Mouse (Mus musculus): ENCODE measurements at regions not wholly inside any gene's neighbourhood (a gene's known extent, or its start where the extent isn't known, plus 50 kb on each side); places are given as distances from the start of the nearest gene placed in this dataset.

DNA sequence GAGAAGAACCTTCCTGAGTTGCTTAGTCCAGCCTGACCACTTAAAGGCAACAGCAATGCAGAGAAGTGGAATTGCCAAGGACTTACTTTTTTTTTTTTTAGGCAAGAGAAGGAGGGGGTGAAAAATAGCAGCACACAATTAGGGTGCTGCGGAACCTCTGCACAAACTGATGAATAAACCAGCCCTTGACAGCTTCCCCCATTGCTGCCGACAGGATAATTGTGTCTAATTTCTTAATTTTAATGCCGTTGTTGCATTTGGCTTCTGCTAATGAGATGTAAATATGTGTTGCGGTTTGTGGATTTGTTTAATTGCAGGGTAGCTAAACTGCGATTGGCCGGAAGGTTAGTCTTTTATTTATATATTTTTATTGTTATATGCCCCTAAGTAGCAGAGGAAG lies 157.5 kb upstream of the B3gat1 start:
- no peak for DNase-seq (ENCODE audit: low spot score in 2 of 2)

DNA sequence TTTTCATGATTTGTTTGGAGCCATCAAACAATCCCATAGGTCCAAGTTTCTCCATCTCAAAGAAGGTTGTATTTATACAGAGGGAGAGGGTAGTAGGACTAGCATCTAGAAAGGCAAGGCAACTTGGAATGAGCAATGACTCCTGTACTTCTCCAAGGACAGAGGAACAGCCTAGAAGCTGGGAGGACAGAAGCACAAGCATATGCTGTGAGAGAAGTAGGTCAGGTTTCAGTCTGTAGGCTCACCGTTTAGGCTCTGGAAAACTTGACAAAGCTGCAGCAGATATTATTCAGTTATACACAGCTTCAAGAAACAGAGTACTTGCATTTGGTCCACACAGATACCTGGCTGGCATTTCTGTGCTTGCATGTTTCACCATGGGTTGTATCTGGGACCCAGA lies 131.5 kb upstream of the B3gat1 start:
- no peak for DNase-seq (ENCODE audit: low spot score in 2 of 2)

DNA sequence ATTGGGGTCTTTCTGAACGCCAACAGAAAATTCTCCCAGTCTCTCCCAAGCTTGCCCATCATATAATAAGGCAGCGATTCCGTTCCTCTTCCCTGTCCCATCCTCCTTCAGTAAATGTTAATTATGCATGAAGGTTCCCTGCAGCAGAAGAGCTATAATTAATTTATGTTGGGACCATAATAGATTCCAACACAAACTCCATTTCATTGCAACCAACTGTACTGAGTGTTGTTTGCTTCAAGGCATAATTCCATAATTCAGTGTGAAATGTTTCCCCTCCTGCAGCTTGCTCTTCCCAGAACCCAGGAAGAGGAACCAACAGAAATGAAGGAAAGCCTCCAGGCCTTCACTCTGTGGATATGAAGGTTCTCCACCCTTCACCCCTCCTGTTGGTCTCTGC lies 129.0 kb upstream of the B3gat1 start:
- DNase-seq (ENCODE audit: low spot score in 2 of 2) = no peak

DNA sequence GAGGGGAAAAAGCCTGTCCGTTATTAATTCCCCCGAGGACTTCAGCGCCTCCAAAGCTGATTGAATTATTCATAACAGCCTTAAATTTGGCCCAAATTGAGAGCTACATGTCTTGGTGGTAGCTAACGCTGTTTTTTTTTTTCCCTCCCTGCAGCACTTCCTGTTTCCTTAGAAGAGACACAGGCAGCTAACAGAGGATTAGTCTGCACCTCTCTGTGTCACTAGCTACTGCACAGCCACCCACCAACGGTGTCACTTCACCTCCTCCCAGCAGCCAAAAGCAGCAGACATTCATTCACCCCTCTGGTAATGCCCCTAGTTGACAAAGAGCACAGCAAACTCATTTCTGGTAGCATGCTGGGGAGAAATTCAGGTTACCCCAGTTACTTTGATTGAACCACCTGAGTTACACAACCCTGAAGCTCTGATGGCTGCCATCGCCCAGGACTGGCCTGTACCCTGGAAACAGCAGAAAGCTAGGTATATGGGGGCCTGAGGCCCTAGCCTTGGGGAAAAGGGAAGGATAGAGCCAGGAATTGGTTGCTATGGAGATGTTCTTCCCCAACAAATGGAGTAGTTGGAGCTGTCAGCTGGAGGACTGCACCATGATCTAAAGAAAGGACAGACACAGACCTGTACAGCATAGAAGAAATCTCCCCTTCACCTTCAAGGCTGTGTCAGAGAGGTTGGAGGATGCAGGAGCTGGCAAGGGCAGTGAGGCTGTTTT lies 121.7 kb upstream of the B3gat1 start:
- peak in 1 of 2 experiments; percentile 31 for DNase-seq (ENCODE audit: low spot score in 2 of 2)

DNA sequence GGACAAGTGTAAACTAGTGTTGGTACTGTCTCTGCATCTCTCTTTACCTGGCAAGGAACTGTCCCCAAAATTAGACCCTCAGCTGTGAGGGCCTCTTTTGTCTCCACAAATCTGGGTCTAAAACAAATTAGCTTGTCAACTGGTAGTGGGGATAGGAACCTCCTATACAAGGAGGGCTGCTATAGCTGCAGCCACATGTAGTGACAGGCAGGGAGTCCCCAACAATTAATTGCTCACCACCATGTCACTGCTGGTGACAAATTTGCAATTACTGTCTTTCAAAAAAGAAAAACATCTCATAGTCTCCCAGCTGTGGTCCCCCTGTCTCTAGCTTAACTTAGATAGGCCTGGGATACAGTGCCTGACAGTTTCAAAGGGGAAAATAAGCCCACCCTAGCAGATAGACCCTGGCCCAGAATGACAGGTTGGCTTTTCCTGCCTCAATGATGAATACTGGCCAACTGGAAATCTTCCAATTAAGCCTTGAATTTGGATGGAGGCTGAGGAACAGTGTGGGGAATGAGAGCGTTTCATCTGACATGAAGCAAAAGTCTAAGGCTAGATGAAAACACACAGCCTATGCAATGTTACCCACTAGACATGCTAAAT lies 110.6 kb upstream of the B3gat1 start:
- DNase-seq (ENCODE audit: low spot score in 2 of 2) = no peak

DNA sequence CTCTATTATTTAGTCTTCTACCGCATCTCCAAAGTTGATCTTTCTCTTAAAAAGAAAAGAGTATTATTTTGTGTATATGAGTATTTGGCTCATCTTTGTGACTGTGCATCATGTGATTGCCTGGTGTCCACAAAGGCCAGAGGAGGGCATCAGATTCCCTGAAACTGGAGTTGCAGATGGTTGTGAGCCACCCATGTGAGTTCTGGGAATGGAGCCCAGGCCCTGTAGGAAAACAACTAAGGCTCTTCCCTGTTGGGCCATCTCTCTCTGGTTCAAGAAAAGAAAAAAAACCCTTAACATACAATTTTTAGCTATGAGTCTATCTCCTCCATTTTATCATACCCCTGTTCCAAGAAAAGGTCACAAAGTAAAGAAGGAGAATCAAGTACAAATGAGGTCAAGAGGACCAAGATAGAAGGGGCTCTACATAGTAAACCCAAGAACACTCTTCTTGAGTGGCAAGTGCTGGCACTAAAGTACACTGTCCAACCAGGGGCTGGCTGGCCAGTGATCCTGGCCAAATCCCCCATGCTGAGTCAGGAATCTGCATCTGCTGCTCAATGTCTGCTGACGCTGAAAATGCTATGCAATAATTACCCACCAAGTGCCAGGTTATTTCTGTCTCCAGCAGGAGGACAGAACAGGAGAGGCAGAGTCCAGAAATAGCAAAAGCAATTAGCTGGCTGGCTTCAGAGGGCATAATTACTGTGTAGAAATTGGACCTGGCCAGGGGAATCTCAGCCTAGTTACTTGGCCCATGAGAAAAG lies 108.2 kb upstream of the B3gat1 start:
- DNase-seq (ENCODE audit: low spot score in 2 of 2) = no peak

DNA sequence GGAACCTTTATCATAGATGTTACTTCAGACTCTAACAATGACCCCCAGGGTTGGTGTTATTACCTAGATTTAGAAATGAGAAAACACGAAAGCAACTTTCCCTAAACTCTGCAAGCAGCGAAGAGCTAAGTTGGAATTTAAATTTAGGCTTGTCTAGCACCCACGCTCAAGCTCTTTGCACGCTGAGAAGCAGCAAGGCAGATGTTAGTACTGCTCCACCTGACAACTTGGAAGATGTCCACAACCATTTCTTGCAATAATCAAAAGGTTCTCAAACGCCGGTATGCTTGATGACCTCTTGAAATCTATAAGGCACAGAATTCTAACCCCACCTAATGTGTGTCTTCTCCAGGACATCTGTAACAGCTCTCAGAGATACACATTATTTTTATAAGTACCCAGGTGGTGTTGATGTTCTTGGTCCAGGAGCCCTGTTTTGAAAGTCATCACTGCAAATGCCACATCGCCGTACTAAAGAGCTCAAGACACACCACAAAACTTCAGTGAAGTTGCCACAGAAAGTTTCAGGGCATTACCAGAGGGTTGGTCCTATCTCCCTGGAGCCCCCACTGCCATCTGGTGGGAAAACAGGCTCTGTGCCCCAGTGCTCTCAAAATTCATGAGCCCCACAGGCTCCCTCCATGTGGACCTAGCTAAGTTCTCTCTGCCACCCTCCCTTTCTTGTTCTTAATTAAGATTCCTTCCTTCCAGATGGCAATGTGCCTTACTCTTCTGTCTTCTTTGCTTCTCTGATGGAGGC lies 100.5 kb upstream of the B3gat1 start:
- peak; percentile 68 to 82 for DNase-seq (ENCODE audit: low spot score in 2 of 2)

DNA sequence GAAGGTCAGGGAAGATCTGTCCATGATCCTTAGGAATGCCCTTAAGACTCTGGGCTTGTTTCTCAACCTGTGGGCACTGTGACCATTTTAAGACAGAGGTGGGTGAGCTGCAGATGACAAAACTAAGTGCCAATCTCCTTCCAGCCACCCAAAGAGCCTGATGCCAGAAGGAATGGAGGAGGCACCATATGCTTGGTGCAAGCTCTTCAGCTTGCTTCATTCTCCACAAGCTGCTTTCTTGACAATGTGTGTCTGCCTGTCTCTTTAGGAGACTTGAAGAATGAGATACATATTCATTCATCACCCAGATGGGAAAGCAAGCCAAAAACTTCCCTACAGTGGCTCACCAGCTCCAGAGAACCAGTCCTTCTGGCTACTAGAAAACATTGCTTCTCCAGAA lies 98.3 kb upstream of the B3gat1 start:
- peak; percentile 80 to 91 for DNase-seq (ENCODE audit: low spot score in 2 of 2)

DNA sequence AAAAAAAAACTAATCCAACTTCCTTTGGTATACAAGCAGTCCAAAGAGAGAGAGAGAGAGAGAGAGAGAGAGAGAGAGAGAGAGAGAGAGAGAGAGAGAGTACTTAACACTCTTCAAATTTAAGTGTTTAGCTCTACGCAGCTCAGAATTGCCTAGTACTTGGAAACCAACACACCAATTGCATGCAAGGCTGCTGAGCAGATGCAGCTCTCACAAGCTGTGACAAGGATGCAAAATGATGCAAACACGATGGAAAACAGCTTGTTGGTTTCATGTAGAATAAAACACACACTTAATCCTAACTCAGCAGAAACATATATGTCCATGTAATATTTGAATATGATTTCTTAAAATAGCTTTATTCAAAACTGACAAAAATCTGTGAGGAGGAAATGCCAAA lies 94.9 kb upstream of the B3gat1 start:
- DNase-seq (ENCODE audit: low spot score in 2 of 2) = no peak

DNA sequence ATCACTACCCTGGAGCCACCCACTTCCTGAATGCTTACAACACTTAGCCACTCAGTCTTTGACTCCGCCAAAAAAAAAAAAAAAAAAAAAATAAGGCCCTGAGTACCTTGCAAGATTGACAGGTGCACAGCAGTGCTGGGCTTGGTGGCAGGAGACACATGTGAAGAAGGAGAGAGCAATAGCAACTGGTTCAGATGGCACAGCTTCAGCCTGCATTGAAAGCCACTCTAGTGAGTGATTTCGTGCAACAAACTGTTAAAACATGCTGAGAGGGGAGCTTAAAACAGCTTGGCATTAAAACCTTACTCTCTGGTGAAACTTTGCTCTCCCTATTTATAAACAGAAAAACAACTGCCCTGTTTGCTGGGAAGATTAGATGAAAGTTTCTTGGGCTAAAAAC lies 91.2 kb upstream of the B3gat1 start:
- no peak for DNase-seq (ENCODE audit: low spot score in 2 of 2)

DNA sequence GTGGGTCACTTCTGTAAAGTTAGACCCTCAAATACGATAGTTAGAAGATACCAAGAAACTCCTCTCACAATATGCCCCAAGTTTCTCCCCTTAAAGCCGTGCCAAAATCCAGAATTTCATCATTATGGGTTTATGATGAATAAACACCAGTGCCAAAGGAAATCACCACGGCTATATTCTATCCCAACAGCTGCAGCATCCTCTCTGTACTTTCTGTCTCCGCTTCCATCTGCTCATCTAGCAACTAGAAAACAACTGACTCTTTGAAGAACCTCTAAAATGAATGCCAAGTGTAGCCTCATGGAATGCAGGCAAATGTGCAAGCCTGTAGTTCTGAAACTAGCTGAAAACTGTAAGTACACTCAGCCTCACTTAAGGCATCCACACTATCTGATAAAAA lies 90.7 kb upstream of the B3gat1 start:
- DNase-seq (ENCODE audit: low spot score in 2 of 2) = peak in 1 of 2 experiments; percentile 41

DNA sequence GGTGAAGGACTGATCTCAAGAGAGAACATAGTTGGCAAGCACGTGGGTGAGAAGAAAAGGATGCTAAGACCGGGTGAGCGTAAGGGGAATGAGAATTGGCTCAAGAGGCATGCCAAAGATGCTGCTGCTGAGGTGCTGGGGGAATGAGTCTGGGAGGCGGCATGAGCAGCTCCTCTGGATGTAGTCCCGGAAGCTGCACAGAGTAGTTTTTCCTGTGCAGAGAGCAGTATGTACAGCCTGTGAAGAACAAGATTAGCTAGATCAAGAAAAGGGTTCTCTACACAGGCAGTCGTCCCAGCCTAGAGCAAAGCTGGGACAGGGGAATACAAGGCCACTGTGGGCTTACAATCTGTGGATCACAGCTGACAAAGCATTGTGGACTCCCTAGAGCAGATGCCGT lies 84.0 kb upstream of the B3gat1 start:
- DNase-seq (ENCODE audit: low spot score in 2 of 2) = peak in 1 of 2 experiments; percentile 39

DNA sequence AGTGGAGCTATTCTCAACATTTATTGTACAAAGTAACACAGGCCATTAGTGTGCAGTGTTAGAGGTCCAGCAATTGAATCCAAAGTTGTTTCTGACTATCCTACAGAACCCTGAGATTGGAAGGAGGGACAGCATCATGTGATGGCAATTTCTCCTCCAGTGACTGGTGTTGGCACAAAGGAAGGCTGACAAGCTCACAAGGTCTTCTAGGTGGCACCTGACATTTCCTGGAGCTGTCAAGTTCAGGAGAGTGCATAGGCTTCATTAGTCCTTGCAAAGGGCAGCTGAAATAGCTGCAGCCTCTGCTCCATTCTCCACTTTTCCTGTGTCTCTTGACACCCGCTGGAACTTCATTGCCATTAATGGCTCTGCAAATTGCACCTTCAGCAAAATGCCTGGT lies 80.6 kb upstream of the B3gat1 start:
- no peak for DNase-seq (ENCODE audit: low spot score in 2 of 2)

DNA sequence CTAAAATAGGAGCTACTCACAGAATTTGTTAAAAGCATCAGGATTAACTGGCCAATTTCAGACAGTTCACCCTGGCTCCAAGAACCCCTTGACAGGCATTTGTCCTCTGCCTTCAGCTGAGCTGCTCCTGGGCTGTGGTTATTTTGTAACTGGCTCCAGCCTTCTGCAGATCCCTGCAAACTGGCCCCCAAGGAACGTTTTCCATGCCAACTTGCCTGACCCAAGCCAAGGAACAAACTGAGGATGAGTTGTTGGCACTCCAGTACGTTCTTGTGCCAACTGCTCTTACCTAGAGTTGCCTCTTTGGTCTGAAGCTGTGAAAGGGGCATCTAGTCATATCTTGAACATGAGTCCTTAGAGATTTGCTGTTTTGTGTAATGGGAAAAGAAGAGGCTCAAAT lies 74.2 kb upstream of the B3gat1 start:
- DNase-seq (ENCODE audit: low spot score in 2 of 2) = no peak

DNA sequence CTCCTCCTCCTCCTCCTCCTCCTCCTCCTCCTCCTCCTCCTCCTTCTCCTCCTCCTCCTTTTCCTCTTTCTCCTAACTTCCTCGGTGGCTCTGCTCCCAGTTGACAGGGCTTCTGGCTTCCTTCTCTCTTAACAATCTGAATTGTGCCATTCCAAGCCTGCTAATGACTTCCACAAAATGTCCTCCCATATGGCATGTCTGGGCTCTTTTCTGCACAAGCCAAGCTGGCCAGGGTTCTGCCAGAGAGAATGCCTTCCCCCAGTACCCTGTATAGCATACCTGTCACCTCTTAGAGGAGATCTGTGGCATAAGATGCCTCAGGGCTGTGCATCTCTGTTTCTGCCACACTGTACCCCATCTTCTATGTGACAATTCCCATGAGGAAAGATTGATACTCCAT lies 70.0 kb upstream of the B3gat1 start:
- no peak for DNase-seq (ENCODE audit: low spot score in 2 of 2)

DNA sequence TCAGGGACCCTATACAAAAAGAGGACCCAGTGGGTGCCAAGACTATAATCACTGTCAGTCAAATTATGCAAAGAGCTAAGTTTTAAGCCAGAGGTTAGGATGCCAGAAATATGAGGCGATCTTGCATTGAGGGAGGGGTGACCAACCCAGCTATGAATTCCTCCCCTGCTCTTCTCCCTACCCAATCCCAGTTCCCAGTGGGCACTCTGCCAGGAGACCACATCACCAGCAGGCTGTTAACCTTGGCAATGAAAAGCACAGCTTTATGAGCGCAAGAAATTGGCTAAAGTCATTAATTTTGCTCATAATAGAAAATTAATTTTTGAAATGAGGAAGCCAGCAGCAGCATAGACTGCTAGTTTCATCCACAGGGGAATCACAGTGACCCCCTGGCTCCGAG lies 65.7 kb upstream of the B3gat1 start:
- DNase-seq (ENCODE audit: low spot score in 2 of 2) = no peak

DNA sequence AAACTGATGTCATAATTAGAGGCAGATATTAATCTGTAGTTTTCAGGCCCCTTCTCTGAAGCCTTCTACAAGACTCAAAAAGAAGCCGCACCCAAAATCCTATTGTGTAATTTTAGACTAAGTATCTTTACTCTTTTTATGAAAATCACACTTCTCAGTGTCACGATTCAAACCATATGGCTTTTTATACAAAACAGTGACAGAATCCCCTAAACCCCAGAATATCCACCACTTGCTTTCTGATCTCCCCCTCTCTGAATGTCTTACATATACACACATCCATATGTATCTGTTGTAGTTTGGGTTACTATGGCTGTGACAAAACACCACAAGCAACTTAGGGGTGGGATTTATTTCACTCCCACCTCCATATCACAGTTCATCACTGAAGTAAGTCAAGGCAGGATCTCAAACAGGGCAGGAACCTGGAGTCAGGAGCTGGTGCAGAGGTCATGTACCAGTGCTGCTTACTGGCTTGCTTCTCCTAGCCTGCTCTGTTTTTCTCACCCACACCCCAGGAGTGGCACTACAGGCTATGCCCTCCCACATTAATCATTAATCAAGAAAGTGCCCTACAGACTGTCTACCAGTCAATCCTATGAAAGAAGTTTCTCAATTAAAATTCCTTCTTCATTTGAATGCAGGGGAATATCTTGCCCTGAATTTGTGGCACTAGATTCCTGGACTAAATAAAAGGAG lies 59.3 kb upstream of the B3gat1 start:
- DNase-seq (ENCODE audit: low spot score in 2 of 2) = no peak

DNA sequence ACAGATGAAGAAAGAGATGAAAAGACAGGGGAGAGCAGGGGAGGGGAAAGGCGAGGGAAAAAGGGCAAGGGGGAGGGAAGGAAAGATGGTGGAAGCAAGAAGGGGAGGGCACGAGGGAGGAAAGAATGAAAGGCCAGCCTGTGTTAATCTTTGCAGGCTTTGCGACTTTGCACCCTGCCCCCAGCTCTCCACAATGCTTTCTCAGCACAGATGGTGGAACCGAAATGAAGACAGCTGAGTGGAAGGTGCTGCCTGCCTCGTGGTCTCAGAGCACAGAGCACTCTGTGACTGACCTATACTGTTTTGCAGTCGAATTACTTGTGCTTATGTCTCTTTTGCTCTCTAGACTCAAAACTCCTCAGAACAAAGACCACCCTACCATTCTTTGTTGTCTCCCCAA lies 55.2 kb upstream of the B3gat1 start:
- DNase-seq (ENCODE audit: low spot score in 2 of 2) = peak; percentile 44 to 67

DNA sequence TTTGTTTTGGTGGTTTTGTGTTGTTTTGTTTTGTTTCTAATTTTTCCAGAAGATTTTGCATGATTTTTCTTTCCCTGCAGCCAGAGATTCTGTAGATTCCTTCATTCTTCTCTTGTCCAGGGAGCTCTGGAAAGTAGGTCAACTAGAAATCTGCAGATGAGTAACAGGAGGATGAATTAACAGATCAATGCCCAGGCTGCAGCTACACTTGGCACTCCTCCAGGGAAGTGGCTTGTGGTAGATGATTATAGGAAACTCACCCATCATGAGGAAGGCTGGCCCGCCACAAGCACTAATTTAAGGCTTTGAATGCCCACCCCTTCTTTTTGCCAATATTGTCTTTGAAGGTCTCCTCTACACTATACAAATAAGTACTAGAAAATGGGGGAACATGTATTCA lies 52.0 kb upstream of the B3gat1 start:
- no peak for DNase-seq (ENCODE audit: low spot score in 2 of 2)

All from frontal cortex, postnatal 36 days (tissue).